Mouse (Mus musculus) kidney, adult 9 months (tissue): ENCODE data around the gene Gm14525.
"Not testable (repeated sequence)": the region's sequence is repeated elsewhere in the genome, so short reads cannot be mapped to it uniquely, and the experiment has no call there.

ENCODE experiments used
- DNase-seq: peaks from one replicate; pipeline ENCODE4 v3.0.0; 2022

Gene Gm14525

GRCm38 (mm10) chrX:26702538-26702937 lies at the start of gene Gm14525:
TSS of gene Gm14525 (minus strand) at chrX:26702638.
- not testable (repeated sequence) for DNase-seq
